Mouse (Mus musculus) lung, adult 2 months (tissue): ENCODE data around the gene Cstad.

Experiments
- CTCF ChIP-seq: fragments of 200-500 bp; IDR thresholded peaks from 2 replicates; pipeline ENCODE4 v1.5.1; 2011; ENCODE audit warnings: mild to moderate bottlenecking, low read length, control low read depth; ENCODE audit not compliant: insufficient read depth
- POLR2A ChIP-seq: fragments of 200-500 bp; IDR thresholded peaks from 2 replicates; pipeline ENCODE4 v1.6.1; 2011; ENCODE audit warnings: low read depth, mild to moderate bottlenecking, control low read depth, low read length, borderline replicate concordance; ENCODE audit errors: extremely low read depth

DNA sequence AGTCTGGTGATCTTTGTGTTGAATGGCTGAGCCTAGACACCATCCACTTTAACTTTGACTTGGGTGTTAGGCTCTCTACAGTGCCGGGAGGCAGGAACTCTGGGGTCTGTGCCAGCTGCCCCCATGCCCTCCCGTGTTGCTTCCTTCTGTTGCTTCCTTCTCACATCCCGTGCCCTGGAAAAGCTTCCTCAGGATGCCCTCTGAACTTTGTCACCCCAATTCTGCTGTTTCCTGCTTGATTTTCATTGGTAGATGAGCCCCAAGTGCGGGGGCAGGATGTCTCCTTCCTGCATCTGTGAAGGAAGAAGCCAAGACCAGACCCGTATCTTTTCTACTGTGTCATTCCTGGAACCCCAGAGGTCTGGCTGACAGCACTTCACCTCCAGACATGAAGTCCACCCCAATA lies 41.4 kb downstream of the Cstad start:
- TF ChIP-seq CTCF (no peak), POLR2A (no peak)
